Mouse (Mus musculus) thymus, postnatal 25 days (tissue): Measurements from ENCODE around the gene Igf2.
A peak's percentile ranks its signal among the peaks of the same experiment; 100 is the strongest.

Experiments
- DNase-seq: peaks from one replicate; pipeline ENCODE4 v3.0.0; 2022

Gene Igf2

DNA sequence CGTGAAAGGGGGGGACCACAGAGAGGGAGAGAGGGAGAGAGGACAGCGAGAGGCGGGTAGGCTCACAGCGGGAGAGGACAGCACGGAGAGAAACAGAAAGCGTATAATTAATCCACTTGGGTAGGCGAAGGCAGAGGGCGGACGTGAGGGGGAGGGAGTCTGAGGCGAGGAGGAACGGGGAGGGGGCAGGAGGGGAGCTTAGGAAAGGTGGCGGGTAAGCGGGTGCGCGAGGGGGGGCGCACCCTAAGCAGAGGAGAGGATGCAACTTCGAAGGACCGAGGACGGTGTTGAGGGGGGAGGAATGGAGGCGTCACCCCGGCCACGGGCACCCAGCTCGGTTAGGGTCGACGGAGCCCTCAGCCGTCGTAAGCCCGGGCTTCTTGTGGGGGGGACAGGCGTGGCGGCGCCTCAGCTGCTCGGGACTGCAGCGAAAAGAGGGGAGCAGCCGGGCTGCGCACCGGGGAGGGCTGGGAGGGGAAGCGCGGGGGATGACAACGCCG lies 7.9 kb downstream of the Igf2 start:
- DNase-seq: no peak

DNA sequence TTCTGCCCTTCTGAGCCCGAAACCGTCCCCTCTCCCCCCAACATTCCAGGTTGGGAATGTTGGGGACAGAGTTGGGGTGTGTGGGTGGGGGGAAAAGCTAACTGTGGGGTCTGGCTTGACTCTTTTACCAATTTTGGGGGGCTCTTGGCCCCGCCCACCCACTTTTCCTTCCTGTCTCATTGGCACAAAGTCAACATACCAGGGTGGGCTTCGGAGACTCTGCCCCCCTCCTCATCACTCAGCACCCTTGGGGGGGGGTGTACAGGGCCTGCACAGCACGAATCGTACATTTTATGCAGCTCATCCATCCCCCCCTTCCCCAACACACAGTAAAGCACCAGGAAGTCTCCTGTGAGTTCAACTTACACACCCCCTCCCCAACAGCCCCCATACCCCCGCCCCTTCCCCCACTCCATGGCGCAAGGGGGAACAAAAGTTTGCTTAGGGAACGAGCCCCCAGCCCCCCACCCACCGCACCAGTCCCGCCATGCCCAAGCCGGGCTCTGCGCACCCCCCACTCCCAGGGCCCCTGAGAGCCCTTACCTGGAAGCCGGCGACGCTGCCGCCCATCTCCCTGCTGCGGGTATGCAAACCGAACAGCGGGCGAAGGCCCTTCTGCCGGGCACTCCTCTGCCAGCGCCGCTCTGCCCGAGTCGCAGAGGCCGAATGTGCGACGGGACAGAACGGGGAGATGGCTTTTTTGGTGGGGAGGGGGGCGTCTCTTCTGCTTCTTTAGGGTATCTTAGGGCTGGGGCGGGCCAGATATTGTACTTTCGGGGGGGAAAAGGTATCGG lies 8.6 kb downstream of the Igf2 start:
- no peak for DNase-seq

DNA sequence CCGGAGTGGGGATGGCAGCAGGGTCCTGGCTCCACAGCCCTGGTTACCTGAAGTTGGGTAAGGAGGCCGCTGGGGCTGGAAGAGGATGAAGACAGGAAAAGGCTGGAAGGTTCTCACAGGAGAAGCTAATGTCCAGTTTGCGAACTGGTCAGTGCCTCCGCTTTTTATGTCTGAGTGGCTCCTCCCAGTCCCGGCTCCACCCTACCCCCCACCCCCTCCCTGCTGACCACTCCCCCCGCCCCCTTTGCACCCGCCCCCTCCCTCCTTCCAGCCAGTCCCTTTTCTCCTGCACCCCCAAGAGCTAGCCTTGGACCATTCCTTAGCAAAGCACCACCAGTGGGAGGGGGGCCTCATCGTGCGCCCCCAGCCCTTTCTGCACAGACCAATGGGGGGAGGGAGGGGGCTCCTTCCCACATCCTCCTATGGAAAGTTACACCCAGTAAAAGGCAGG lies 9.2 kb downstream of the Igf2 start:
- no peak for DNase-seq

DNA sequence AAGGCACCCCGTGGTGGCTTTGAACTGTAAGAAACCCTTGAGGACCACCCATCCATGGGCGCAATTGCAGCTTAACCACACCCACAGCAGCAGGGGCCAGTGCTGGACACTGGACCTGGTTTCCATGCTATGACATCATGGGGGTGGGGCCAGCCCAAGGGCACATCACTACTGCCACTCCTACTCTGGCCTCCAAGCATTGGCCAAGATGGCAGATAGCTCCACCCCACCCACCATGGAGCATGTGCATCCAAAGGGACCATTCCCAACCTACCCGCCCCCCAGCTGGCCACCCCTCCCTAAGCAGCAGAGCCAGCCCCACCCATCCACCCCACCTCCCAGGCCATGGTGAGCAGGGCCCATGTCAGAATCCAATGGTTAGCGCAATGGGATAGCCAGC lies 10.6 kb downstream of the Igf2 start:
- DNase-seq: no peak

DNA sequence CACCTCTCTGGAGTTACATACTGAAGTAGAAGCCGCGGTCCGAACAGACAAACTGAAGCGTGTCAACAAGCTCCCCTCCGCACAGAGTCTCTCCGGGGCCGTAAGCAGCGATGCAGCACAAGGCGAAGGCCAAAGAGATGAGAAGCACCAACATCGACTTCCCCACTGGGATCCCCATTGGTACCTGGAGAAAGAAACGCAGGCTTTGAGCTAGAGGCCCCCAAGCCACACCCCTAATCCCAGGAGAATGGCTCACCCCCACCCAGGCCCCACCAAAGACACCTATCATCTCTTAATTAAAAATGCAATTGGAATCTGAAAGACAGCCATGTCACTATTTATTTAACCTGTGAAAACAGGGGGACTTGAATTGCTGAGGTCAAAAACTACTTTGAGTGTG lies 11.0 kb downstream of the Igf2 start:
- DNase-seq: no peak

DNA sequence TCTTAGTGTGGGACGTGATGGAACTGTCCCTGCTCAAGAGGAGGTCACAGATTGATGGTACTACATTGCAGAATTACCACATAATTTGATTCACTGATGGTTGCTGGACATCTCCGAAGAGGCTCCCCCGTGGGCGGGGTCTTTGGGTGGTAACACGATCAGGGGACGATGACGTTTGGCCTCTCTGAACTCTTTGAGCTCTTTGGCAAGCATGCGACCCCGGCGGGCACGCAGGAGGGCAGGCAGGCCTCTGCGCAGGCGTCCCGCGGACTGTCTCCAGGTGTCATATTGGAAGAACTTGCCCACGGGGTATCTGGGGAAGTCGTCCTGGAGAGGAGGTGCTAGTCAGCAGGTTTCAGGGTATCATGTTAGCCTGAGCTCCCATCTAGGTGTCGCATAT lies 12.9 kb downstream of the Igf2 start:
- no peak for DNase-seq

DNA sequence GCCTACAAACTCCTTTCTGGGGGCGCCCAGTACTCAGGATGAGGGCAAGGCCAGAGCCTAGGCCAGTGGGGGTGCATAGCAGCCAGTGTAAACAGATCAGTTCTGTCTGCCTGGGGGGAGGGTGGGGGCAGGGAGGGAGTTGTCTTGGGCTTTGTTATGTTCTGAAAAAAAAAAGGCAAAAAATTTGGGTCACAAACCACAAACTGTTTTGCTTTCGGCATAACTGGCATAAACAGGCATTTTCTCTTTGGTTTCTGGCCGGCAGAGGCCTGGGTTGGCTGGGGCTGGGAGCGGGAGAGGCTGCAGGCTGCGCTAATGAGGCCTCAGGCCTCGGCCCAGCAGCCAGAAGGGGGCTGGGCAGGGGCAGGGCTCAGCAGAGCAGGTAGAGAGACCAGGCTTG lies 19.9 kb downstream of the Igf2 start:
- DNase-seq: no peak

DNA sequence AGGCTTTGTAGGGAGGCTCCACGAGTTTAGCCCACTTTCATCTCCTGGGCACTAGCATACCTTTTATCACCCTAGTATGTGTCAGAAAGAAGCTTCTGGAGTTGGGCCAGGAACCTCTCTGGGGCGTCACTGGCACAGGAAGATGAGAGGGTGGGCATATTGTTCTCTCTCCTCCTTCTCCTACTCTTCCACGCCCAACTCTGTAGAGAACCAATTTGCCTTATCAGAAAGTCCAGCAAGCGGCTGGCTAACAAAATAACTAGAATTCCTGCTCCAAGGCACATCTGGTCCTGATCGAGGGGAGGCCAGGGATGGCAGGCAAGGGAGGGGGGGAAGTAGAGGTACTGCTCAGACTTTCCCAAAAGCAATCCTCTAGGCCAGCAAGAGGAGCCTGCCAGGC lies 21.6 kb downstream of the Igf2 start:
- DNase-seq: no peak

DNA sequence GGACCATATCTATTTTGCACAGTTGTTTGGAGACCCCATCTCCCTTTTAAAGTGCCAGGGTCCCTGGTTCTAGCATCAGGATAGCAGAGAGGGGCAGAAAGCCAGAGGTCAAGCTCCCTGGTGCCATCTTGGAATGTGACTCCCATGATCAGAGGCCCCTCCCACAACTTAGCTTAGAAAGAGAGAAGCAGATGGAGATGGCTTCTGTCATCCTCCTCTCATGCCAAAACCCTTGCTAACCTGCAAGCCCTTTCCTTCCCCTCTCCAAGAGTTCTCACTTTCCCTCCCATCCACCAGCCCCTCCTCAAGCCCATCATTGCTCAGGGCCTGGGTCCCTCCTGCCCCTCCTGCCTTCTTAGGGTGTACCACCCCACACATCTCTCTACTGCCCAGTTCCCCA lies 30.4 kb downstream of the Igf2 start:
- no peak for DNase-seq

DNA sequence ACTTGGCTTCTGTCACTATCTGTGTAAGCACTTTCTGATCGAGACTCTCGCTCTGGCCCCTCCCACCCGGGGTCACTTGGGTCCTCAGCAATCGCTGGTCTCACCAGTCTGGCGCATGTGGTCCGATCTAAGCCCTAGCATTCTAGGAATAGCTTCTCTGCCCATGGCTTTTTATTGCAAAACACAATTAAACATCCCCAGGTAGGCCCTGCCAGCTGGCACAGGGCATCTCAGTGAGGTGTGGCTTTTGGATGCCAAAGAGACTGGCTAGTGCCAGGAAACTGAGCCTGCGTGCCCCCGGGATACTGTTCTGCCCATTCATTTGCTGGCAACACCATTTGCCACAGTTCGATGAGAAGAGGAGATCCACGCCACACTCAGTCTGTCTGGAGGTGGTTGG lies 35.9 kb downstream of the Igf2 start:
- no peak for DNase-seq

DNA sequence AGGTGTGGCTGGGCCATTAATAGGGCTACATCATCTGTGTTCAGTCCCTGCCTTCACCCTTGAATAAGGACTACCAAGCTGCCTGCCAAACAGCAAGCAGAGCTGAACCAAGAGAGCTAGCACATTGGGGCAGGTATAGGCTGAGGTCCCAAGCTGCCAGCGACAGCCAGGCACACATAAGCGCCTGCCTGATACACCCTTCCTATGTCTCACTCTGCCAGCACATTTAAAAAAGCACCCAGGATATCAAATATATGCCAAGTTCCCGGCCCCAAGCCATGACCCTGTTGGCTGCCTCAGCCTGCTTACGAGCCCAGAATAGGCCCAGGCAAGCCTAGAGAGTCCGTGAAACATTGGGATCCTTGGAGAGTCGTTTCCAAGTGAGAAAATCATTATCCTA lies 36.8 kb downstream of the Igf2 start:
- DNase-seq: no peak

DNA sequence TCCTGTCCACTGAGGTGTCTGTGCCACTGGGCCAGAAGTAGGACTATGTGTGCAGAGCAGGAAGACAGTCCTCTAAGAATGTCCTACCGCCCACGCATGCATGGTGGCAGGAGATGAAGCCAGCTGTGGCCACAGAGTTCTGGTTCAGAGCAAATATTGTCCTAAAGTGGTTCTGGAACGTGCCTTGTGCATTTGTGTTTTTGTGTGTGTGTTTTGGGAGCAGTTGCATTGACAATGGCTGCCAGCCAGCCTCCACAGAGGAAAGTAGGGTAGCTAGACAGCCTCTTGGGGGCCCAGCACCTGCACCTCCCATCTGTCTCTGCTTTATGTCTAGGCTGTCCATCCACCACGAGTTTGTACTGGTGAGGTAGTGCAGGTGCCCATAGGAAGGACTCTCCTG lies 44.4 kb downstream of the Igf2 start:
- DNase-seq: no peak

DNA sequence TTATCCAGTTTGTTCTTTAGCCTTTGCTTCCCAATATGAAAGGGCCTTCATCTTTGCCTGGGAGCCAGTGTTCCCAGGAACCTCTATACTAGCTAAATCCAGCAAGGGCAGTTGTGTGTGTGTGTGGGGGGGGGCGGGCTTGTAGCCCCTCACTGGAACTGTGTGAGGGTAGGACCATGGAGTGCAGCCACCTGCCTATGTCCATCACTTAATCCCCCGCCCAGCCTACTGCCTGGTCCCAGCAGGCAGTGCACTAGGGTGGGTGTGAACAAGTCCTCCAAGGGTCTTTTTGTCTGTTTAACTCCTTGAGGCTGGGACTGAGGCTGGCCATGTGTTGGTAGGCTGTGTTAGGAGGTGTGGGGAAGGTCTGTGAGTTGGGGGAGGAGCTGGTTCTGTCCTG lies 53.5 kb downstream of the Igf2 start:
- no peak for DNase-seq

DNA sequence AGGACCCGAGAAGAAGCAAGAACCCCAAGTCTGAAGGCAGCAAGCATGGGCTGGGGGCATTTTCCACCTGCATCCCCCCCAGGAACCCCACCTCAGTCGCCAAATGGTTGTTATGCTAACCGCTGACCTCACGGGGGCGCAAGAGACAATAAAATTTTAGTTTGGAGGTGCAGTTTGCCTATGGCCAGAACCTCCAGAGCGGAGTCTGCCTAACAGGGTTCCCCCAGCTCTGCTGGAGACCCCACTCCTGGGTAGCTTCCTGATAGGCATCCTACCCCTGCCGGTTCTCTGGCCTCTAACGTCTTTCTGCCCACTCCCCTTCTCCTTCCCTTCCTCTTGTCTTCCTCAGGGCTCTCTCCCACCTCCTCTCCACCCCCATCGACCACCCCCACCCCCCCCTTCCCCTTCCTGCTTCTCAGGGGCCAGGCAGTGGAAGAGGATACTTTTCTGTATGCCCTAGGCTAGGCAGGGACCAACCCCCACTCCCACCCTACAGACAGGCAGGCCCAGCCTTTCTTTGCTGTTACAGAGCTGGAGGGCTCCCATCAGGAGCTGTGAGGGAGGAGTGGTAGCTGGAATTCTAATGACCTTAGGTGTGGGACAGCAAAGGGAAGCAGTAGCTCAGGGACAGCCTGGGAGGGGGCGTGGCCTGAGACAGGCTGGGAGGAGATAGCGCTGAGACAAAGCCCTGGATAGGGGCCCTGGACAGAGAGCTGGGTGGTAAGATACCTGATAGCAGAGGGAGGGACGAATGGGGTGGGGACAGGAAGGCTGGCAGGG lies 55.8 kb downstream of the Igf2 start:
- DNase-seq: peak; percentile 56

DNA sequence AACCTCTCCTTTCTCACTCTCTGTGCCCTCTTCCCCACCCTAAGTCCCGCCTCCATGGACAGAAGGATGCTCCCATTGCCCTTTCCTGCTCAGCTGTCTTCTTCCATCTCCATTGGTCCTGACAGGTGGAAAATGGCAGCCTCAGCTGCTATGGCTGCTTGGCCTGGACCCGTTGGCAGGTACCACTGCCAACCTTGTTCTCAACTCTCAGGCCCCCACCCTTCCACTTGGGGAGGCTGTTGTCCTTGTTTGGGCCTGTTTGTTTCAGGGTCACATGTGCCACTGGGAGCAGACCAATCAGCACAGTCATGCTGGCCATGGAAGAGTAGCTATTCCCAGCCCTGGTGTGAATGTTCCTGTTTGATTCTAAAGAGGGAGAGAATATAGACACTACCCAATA lies 65.7 kb downstream of the Igf2 start:
- DNase-seq: no peak
